Mouse (Mus musculus): ENCODE measurements around the gene Parvb.

Parvb gene

GRCm38 (mm10) chr15:84294391-84294790 is 62.5 kb downstream of the Parvb start:
- no peak for DNase-seq (ENCODE audit: low read depth, low spot score)

- DNase-seq (ENCODE audit: low read depth, low spot score) = no peak
Measured at GRCm38 (mm10) chr15:84295225-84295624, 63.4 kb downstream of the Parvb start.

- no peak for DNase-seq (ENCODE audit: low read depth, low spot score)
Measured at GRCm38 (mm10) chr15:84297454-84297853, 65.6 kb downstream of the Parvb start.

GRCm38 (mm10) chr15:84298804-84299370 is 67.0 kb downstream of the Parvb start:
- no peak for DNase-seq (ENCODE audit: low read depth, low spot score)

GRCm38 (mm10) chr15:84299662-84300333 is 68.0 kb downstream of the Parvb start:
- no peak for DNase-seq (ENCODE audit: low read depth, low spot score)

- no peak for DNase-seq (ENCODE audit: low read depth, low spot score)
Measured at GRCm38 (mm10) chr15:84300591-84300990, 68.7 kb downstream of the Parvb start.

GRCm38 (mm10) chr15:84301026-84301425 is 69.2 kb downstream of the Parvb start:
- no peak for DNase-seq (ENCODE audit: low read depth, low spot score)

- no peak for DNase-seq (ENCODE audit: low read depth, low spot score)
Measured at GRCm38 (mm10) chr15:84301641-84302420, 70.0 kb downstream of the Parvb start.

GRCm38 (mm10) chr15:84303264-84303663 is 71.4 kb downstream of the Parvb start:
- no peak for DNase-seq (ENCODE audit: low read depth, low spot score)

- DNase-seq (ENCODE audit: low read depth, low spot score) = no peak
Measured at GRCm38 (mm10) chr15:84305333-84305732, 73.5 kb downstream of the Parvb start.

- DNase-seq (ENCODE audit: low read depth, low spot score) = no peak
Measured at GRCm38 (mm10) chr15:84310271-84310670, 78.4 kb downstream of the Parvb start.

- DNase-seq (ENCODE audit: low read depth, low spot score) = no peak
Measured at GRCm38 (mm10) chr15:84311295-84312085, 79.6 kb downstream of the Parvb start.

GRCm38 (mm10) chr15:84312878-84313565 is 81.2 kb downstream of the Parvb start:
- no peak for DNase-seq (ENCODE audit: low read depth, low spot score)

GRCm38 (mm10) chr15:84313566-84313878 is 81.7 kb downstream of the Parvb start:
- peak; percentile 70 for DNase-seq (ENCODE audit: low read depth, low spot score)

- DNase-seq (ENCODE audit: low read depth, low spot score) = no peak
Measured at GRCm38 (mm10) chr15:84314420-84315080, 82.7 kb downstream of the Parvb start.

- DNase-seq (ENCODE audit: low read depth, low spot score) = peak; percentile 31
Measured at GRCm38 (mm10) chr15:84315276-84316046, 83.6 kb downstream of the Parvb start.

GRCm38 (mm10) chr15:84319393-84319792 is 87.5 kb downstream of the Parvb start:
- DNase-seq (ENCODE audit: low read depth, low spot score) = no peak

- DNase-seq (ENCODE audit: low read depth, low spot score) = no peak
Measured at GRCm38 (mm10) chr15:84321544-84322174, 89.8 kb downstream of the Parvb start.

GRCm38 (mm10) chr15:84323966-84324869 is 92.4 kb downstream of the Parvb start, which contains the start of gene Parvg:
TSS of gene Parvg (plus strand) at chr15:84324026.
- peak; percentile 66 for DNase-seq (ENCODE audit: low read depth, low spot score)
